Mouse (Mus musculus): ENCODE results near the gene Tlr9.

DNA sequence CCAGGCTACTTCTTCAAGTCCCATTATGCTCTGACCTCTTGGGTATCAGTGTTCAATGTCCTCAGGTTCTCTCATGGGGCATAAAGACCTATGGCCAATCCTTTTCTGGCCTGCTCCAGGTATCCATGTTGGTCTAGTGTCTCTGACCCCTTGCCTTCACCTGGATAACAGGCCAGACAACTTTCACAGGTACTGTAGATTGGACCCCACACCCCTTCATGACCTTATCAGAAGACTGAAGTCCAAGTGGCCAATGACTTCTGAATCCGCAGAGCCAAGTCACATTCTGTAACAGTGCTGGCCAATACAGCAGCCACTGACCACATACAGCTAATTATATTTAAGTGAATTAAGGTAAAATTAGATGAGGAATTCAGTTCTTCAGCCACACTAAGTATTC is 49.9 kb downstream of the Tlr9 start:
- TF ChIP-seq CTCF (IDR thresholded peaks at IDR 0.05; ENCODE audit: extremely low read depth, insufficient read length, insufficient replicate concordance, low read depth, low read length) (no peak), POLR2A (IDR thresholded peaks at IDR 0.05; ENCODE audit: low read depth, low read length) (no peak)

Measured in small intestine, adult 2 months (tissue).